Mouse (Mus musculus): ENCODE results near the gene Crocc.

DNA sequence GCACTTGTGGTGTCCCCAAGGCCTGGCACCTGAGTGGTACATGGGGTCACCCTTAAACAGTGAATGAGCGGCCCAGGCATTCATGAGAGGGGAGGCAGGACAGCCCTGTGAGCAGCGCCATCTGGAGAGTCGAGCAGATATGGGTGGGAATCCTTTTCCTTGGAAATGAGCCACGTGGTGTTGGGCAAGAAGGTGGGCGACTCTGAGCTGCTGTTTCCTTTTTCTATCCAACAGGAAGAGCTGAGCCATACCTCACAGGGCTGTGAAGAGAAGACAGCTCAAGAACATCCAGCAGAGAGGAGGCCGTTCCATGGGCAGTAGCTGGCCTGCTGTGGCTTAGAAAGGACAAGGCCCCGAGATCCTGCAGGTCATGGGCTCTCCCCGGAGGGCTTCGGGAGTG is 28.4 kb upstream of the Crocc start:
- no peak for TF ChIP-seq CTCF (IDR thresholded peaks at IDR 0.05; ENCODE audit: extremely low read depth, insufficient read length, insufficient replicate concordance, low read depth, low read length)
- TF ChIP-seq POLR2A (IDR thresholded peaks at IDR 0.05; ENCODE audit: low read depth, low read length), result no peak
